Mouse (Mus musculus) fibroblast of lung, adult 2 months (primary cell): ENCODE data around the gene Epn1.
A peak's percentile ranks its signal among the peaks of the same experiment; 100 is the strongest.
"Not testable (repeated sequence)": the region's sequence is repeated elsewhere in the genome, so short reads cannot be mapped to it uniquely, and the experiment has no call there.

Experiments
- DNase-seq: peaks from one replicate; pipeline ENCODE4 v3.0.0-alpha.2; 2011; ENCODE audit warnings: low read depth

Epn1 gene

GRCm38 (mm10) chr7:5059421-5059820, 20.6 kb upstream of the Epn1 start:
- no peak for DNase-seq

DNA sequence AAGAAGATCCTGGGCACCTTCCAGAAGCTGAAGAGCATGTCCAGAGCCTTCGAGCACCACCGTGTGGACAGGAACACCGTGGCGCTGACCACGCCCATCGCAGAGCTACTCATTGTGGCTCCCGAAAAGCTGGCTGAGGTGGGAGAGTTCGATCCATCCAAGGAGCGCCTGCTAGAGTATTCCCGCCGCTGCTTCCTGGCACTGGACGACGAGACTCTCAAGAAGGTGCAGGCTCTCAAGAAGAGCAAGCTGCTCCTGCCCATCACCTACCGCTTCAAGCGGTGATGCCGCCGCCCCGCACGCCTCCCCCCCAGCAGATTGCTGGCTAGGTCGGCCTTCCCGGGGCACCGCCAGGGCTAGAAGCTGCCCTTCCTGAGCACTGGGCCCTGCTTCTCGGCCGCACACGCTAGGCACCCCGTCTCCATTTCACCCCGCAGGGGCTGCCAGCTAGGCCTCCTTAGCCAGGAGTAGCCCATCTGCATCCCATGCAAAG, 19.8 kb upstream of the Epn1 start:
- DNase-seq = peak; percentile 62

- peak; percentile 94 for DNase-seq
Measured at GRCm38 (mm10) chr7:5060944-5061773, 18.9 kb upstream of the Epn1 start.

- DNase-seq = peak; percentile 44
Measured at GRCm38 (mm10) chr7:5061774-5062359, 18.2 kb upstream of the Epn1 start, which contains the start of gene U2af2. Gene U2af2, plus strand, starts transcription at chr7:5062143.

- DNase-seq = peak; percentile 54
Measured at GRCm38 (mm10) chr7:5062360-5063001, 17.6 kb upstream of the Epn1 start.

DNA sequence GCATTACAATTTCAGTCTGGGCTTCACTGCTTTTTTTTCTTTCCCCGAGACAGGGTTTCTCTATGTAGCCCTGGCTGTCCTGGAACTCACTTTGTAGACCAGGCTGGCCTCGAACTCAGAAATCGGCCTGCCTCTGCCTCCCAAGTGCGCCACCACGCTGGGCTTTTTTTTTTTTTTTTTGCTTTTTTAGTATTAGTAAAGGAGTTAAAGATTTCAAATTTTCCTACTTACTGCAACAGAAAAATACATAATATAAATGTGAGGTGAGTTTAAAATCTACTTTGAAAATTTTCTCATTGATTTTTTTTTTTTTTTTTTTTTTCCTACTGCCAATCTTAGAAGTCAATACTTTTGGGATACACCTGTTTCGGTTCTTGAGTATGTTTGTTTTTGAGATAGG, 15.1 kb upstream of the Epn1 start:
- no peak for DNase-seq

DNA sequence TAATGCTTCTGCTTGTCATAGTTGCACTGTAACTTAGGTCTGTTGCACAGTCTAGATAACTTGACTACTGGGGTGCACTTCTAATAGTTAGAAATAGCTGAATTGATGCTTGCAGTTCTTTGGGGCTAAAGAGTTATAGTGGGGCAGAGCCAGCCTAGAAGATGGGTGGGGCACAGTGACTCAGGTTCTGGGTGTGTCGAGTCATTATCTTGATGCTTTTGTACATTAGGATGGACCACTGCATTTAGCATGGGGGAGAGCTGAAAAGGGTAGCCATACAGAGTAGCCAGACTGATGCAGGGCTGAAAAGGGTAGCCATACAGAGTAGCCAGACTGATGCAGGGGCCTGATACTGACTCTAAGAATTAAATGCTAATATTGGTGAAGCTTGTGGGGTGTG, 6.4 kb upstream of the Epn1 start:
- no peak for DNase-seq

- no peak for DNase-seq
Measured at GRCm38 (mm10) chr7:5074984-5075383, 5.1 kb upstream of the Epn1 start.

GRCm38 (mm10) chr7:5076931-5077330, 3.1 kb upstream of the Epn1 start:
- DNase-seq = no peak

DNA sequence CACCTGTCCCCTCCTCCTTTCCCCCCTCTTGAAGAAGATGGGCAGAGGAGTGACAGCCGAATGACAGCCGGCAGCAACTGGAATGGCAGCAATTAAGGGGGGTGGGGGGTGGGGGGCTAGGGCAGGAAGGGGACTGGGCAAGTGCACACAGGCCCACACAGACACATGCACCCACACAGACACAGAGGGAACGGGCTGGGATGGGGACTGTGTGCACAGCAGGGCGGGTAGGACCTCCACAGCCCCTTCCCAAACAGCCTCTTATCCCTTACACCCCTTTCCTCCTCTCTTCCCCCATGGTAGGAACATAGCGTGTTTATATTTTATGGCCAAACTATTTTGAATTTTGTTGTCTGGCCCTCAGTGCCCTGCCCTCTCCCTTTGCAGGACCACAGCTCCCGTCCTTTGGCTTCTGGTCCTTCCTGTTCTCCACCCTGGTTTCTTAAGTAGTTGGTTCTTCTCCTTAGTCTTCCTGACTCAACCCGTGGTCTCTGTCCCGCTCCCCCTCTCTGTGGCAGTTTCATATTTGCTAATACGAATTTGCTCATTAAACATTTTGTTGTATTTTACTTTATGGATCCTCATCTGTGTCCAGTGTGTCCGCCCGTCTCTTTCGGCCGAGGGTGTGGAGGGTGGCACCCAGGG, 548 bp upstream of the Epn1 start:
- not testable (repeated sequence) for DNase-seq

GRCm38 (mm10) chr7:5080815-5081214, 780 bp downstream of the Epn1 start:
- no peak for DNase-seq

GRCm38 (mm10) chr7:5081241-5081640, 1.2 kb downstream of the Epn1 start:
- DNase-seq = no peak

GRCm38 (mm10) chr7:5081939-5082338, 1.9 kb downstream of the Epn1 start:
- no peak for DNase-seq

GRCm38 (mm10) chr7:5083325-5084105, 3.5 kb downstream of the Epn1 start:
- no peak for DNase-seq

GRCm38 (mm10) chr7:5085512-5085911, 5.5 kb downstream of the Epn1 start:
- no peak for DNase-seq

DNA sequence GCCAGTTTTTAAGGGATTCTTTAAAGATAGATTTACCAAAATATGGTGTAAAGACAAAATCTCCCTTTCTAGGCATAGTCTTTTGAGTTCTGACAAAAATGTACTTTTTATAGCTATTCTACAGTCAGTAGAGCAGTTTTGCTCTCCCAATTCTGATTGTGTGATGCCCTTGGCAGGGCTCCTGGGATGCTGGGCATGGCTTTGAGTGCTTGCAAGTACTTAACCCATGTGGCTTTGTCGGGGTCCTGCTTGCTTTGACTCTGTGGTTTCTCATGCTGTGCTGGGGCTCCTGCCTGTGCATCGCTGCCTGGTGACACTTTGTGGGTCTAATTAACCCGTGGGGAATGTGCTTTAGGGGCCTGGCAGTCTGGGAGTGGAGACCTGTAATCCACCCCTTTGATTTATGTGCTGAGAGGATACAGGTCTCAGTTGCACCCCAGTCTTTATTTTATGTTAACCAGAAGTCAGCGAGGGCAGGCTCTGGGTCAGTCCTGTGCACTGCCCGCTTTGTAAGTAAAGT, 6.9 kb downstream of the Epn1 start:
- no peak for DNase-seq

GRCm38 (mm10) chr7:5087886-5088285, 7.9 kb downstream of the Epn1 start:
- no peak for DNase-seq

- DNase-seq = no peak
Measured at GRCm38 (mm10) chr7:5089853-5090252, 9.8 kb downstream of the Epn1 start.

DNA sequence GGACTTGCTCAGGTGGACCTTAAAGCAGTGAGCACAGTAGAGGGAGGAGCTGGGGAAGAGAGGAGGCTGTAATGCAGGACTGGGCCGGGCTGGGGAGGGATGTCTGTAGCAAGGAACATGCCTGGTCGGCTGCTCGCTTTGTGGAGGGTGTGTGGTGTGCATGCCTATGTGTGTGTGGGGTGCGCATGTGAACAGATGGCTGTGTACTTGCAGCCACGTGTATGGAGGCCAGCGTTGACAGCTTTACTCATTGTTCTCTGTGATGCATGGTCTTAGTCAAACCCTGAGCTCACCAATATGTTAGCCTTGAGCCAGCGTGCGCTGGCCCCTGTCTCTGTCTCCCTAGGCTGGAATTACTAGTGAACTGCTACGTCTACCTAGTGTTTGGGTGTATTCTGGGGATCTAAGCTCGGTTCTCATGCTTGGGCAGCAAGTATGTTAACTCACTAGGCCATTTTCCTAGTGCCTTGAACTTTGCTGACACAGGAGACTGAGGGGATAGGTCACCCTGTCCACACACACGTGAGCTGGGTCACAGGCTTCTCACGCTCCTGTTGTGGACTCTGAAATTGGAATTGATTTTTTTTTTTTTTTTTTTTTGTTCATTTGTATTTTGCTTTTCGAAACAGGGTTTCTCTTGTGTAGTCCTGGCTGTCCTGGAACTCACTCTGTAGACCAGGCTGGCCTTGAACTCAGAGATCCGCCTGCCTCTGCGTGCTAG, 11.1 kb downstream of the Epn1 start:
- DNase-seq = no peak

GRCm38 (mm10) chr7:5092381-5092780, 12.3 kb downstream of the Epn1 start:
- no peak for DNase-seq
